Mouse (Mus musculus) urinary bladder, postnatal 4 days (tissue): ENCODE results near the gene Adh6b.
"Not testable (repeated sequence)": the region's sequence is repeated elsewhere in the genome, so short reads cannot be mapped to it uniquely, and the experiment has no call there.

ENCODE experiments used
- DNase-seq, 2 experiments: peaks; one replicate each; pipeline ENCODE4 v3.0.0; 2021 to 2022; ENCODE audit warnings: low spot score in 2 of 2

The Adh6b gene

DNA sequence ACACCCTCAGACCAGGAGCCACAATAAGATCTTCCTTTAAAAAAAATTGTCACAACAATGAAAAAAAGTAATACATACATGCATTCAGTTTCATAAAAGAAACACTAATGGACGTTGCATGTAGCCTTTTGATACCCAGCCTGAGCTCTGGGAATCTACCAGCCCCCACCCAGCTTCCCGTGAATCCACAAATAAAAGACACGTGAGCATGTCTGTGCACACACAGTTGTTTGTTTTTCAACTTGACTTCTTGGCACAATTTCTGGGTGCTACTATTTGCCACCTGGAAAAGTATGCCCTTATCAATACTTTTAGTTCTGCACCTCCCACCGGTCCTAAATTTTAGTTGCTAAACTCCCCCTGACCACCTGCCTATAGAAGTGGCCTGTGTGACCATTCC is 19.1 kb downstream of the Adh6b start:
- DNase-seq, result no peak

DNA sequence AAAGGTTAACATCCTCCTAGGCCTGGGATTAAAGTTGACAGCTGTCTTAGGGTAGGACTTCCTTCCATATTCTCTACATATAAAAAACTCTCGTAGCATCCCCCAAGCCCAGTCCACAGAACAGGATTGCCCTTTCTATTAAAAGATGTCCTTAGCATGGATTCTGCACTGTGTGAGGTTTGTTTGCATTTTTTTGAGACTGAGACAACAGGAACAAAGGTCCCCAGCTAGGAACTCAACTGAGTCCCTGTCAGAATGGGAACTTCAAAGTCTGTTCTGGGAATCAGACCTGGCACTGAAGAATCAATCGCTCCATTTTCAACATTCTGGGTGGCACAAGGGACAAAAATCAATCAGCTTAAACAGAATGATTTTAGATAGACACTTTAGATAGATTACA is 21.3 kb downstream of the Adh6b start:
- no peak for DNase-seq

- no peak for DNase-seq
These were observed 24.6 kb downstream of the Adh6b start for GRCm38 (mm10) chr3:138366181-138366580.

- no peak for DNase-seq
These were observed 28.0 kb downstream of the Adh6b start for GRCm38 (mm10) chr3:138369546-138369945.

DNA sequence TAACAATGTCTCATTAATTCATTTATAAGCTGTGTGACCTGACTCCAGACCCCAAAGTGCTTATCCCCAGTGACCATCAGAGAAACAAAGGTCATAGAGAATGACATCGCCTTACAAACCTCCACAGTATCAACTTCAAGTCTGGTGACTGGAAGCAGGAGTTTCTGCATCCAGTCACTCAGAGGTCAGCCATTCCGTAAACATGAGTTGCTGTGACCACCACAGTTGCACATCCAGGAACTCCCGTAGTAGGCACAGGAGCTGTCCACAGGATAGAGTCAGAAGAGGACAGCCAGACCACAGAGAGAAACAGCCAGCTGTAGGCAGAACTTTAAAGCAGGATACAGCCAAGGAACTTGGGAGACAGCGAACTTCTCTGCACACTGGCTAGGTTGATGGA is 28.7 kb downstream of the Adh6b start:
- not testable (repeated sequence) for DNase-seq

GRCm38 (mm10) chr3:138373920-138374319 is 32.3 kb downstream of the Adh6b start:
- no peak for DNase-seq

- DNase-seq, result no peak
These were observed 33.6 kb downstream of the Adh6b start for GRCm38 (mm10) chr3:138375148-138375547.

DNA sequence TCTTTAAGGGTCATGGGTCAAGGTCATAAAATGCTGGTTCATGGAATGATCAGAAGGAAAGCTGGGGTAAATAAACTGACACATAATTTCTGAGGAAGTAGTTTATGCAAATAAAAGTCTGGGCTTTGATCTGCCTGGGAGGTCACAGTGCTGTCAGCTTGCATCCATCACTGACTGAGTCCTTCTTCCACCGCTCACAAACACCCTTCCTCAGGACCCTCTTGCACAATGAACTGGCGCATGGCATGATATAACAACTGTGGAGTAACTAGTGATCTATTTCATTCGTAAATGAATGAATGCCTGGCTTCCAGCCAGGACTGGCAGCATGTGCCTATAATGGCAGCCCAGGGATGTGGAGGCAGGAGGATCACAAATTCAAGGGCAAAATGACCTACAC is 39.6 kb downstream of the Adh6b start:
- DNase-seq, result no peak

- no peak for DNase-seq
These were observed 45.6 kb downstream of the Adh6b start for GRCm38 (mm10) chr3:138387155-138387554.

DNA sequence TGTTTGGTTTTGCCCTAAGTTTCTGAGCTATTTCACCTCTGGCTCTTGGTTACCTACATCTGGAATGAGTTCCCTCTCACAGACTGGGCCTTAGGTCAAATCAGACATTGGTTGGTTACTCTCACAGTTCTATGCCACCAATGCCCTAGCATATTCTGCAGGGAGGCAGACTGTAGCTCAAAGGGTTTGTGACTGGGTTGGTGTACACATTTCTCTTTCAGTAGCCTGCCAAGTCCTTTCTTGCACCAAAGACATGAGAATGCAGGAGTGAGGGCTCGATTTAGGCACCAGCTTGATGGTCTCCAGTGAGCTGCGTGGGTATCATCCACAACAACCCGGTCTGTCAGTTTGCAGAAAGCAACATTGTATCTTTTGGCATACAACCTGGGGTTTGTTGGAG is 63.3 kb downstream of the Adh6b start:
- no peak for DNase-seq

DNA sequence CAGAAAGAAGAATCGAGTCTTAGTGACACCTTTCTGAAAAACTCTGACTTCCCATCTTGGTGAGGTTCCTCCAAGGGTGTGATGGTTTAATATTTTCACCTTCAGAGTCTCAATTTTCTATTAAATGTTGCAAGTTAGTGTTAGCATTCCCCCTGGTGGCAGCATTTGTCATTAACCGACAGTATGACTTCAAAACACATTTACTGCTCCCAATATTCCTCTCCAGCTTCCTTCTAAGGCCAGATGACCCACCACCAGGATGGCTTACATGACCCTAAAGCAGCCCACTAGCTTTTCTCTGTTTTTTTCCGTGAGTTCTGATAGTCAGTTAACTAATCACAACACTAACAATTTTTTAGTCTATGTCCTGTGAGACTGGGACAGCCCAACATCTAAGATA is 63.8 kb downstream of the Adh6b start:
- DNase-seq, result peak in 1 of 2 experiments; percentile 65

DNA sequence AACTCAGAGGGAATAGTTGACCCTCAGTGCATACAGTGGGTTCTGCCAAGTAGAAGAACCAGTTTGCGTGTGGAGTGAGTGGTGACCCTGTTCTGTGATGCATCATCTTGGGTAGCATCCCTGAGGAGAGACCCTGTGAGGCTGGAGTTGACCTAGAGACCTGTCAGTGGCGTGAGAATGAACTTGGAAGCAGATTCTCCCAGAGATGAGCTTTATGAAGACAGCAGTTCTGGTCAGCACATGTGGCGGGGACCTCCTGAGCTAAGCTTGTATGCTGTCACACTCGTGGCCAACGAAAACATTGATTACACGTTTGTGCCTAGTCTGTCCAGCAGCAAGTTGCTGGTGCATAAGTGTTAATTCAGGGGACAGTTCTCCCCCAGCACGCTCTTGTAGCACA is 64.3 kb downstream of the Adh6b start:
- no peak for DNase-seq

- no peak for DNase-seq
These were observed 66.3 kb downstream of the Adh6b start for GRCm38 (mm10) chr3:138407920-138408319.
